Mouse (Mus musculus) testis, postnatal 10 days (tissue): ENCODE data around the gene Tll2.

Source experiments
- DNase-seq: peaks from one replicate; pipeline ENCODE4 v3.0.0; 2021; ENCODE audit warnings: low spot score

Tll2 gene

GRCm38 (mm10) chr19:41206811-41207344, at the start of gene Tll2:
TSS of gene Tll2 (minus strand) at chr19:41206835.
- DNase-seq = peak; percentile 67

DNA sequence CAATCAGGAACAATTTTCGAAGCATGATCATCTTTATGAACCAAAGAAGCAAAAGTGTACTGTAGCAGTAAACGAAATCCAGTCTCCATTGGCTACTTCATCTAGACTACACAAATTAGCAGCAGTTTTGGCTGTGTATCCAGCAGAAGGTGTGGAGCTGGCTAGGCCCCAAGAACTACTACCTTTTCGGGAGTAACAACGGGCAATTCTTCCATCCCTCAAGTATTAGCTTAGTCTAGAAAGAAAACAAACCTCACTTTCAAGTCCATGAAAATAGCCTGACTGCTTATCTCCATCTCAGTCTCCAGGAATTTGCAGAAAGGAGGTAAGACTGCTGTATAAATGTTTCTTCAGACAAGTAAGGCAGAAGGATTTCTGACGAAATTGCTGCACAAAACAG, 47.9 kb upstream of the Tll2 start:
- DNase-seq = no peak

- DNase-seq = no peak
Measured at GRCm38 (mm10) chr19:41248968-41249367, 42.3 kb upstream of the Tll2 start.

GRCm38 (mm10) chr19:41248271-41248670, 41.6 kb upstream of the Tll2 start:
- DNase-seq = no peak

- DNase-seq = no peak
Measured at GRCm38 (mm10) chr19:41246271-41246670, 39.6 kb upstream of the Tll2 start.

- DNase-seq = peak; percentile 73
Measured at GRCm38 (mm10) chr19:41244581-41244980, 37.9 kb upstream of the Tll2 start.

DNA sequence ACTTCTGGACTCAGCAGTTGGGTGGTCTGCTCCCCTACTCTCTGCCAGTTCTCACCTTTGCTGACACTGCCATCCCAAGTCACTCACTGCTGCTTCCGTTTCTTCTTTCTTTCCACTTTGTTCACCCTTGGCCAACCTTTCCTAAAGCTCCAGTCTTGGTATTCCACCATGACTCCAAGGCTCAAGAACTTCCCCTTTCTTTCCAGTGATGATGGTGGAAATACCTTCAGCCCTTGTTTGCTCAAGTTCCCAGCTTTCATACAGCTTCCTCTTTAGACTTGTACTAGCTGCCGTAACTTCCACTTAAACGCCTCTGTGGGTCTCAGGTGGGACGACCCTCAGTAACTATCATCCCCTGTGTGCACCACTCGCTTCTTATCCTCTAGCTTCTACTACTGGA, 35.4 kb upstream of the Tll2 start:
- DNase-seq = no peak

DNA sequence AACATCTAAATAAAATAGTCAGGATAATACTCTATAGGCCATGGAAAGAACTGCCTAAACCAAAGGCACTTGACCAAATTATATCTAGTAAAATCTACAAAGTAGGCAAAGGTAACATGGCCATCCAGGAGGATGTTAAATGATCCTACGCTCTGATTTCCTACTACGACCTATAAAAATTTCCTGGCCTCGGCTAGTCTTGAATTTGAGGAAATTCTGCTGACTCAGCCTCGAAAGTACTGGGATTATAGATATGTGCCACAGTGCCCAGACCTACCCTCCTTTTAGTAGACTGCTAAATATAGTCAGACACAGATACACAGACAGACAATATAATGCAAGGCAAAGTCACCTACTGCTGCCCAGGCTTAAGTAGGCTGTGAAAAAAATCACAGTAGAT, 27.1 kb upstream of the Tll2 start:
- DNase-seq = no peak

GRCm38 (mm10) chr19:41208326-41208725, 1.7 kb upstream of the Tll2 start:
- DNase-seq = no peak

DNA sequence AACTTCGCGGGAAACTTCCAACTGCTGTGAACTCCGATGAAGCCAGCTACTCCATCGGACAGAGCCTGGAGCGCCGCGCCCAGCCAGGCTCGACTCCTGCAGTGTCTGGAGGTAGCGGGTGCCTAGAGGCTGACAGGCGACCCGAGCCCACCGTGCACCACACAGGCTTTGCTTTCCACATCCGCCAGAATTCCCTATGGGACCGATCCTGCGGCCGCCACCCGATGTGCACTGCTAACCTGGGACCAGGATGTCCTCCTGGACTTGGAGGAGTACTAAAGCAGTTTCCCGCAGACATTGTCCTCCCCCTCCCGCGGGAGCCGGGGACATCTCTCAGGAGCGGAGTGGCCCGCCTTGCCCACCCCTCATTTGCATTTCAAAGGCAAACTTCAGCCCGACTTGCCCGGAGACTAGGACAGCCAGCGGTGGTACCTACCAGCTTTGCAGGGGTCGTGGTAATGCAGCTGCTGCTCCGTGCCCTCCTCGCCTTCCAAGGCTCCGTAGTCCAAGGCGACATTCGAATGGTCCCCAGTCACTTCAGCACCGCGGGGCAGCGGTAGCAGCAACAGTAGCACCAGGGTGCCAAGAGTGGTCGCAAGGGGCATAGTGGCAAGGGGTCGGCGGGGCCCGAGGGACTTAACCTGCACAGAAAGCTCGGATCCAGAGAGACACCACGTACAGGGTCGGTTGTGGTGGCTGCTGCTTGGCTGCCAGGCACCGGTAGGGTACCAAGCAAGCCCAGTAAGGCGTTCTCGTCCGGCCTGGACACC, 409 bp downstream of the Tll2 start:
- no peak for DNase-seq

DNA sequence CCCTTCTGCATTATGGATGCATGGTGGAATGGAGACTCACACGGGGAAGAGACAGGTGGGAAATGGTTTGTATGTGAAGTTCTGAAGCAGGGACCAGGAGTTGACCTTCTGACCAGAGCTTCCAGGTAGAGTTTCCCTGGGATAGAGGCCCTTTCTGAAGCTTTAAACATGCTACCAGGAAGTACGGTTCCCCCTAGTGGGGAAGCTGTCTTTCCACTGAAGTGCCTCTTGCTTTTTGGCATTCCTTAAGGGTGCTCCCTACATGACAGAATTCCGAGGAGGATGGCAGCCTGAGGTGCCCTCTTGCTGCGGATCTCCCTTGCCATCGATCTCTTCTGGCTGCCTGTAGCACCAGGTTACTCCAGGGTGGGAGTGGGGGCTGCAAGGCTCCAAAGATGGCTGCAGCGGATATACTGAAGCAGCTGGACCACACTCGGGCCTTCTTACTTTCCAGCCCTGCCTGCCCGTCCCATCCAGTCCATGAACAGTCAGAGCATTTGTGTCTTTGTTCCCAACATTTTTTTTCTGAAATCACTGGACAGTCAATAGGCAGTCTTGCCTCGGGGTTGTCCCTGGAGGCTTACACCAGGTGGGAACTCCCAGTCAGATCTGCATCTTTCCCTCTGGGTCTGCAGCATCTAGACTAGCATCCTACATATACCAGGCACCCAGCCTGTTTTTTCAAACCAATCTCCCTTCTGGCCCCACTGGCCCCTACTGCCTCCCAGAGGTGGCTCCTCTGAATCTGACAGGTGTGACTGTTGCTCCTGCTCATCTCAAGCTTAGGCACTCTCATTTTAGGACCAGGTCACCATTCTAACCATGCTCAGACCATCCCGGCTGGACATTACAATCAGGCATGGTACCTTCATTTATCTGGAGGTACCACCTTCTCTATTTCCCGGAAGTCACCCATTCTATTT, 2.2 kb downstream of the Tll2 start:
- DNase-seq = no peak

DNA sequence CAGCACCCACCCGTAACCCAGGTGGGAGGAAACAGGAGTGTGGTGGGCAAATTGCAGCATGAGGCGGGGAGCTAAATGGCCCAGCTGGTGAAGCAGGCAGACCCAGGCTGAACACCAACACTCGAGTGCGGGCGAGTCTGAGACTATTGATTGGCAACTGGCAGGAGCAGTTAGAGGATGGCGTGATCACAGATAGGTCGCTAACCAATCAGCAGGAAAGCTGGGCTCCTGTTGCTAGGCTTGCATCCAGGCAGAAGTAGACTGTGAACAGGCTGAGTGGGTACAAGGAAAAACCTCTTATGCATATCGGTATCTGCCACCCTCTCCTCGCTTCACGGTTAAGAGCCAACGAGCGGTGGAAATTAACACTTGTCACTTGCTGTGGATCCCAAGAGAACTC, 9.0 kb downstream of the Tll2 start:
- no peak for DNase-seq

- DNase-seq = peak; percentile 28
Measured at GRCm38 (mm10) chr19:41193379-41193778, 13.3 kb downstream of the Tll2 start.

GRCm38 (mm10) chr19:41192953-41193352, 13.7 kb downstream of the Tll2 start:
- peak; percentile 22 for DNase-seq

DNA sequence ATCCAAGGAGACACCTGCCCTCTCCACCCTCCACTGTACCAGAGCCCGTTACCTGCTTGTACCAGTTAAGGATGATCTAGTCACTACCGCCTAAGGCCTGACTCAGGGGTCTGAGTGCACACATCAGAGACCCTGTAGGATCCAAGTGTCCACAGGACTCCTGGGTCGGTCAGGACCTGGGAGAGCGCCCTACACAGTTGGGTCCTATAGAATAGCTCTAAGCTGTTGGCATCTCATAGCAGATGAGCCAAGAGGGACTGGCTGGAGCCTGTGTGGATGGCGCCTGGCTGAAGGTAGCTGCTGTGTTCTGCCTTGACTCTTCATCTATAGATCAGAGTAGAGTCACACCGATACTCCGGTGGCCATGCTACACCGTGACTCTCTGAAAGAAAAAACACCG, 14.9 kb downstream of the Tll2 start:
- peak; percentile 49 for DNase-seq

GRCm38 (mm10) chr19:41190876-41191434, 15.7 kb downstream of the Tll2 start:
- peak; percentile 17 for DNase-seq

DNA sequence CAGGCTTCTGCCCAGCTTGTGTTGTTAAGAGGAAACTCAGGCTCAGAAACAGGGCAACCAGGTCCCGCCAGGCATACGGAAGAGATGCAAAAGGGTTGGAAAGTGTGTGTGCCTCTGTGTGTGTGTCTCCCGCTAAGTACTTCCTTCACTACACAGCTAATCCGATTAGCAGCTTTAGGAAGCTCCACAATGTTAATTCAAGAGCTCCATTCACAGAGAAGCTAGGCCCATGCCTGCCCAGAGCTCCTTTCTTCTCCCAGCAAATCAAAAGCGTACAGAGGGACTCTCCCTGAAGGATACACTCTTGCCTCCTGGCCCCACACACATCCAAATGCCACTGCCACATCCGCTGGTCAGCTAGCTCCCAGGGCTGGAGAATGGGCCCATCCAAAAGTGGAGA, 29.3 kb downstream of the Tll2 start:
- DNase-seq = no peak

DNA sequence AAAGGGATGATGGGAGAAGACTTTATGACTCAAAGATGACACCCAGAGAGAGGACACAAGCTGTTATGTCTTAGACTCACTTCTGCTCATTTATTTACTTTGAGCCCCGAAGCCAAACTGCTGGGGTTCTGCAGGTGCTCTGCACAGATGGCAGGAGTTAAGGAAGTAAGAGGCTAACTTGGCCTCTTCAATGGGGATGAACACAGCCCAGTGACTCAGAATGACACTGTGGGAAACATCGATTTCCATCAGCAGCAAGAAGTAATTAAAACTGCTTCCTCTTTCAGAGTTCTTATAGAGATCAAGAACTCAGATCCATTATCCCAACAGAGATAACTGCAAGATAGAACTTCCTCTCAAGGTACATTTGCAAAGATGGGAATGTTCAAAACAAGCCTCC, 29.8 kb downstream of the Tll2 start:
- DNase-seq = no peak

DNA sequence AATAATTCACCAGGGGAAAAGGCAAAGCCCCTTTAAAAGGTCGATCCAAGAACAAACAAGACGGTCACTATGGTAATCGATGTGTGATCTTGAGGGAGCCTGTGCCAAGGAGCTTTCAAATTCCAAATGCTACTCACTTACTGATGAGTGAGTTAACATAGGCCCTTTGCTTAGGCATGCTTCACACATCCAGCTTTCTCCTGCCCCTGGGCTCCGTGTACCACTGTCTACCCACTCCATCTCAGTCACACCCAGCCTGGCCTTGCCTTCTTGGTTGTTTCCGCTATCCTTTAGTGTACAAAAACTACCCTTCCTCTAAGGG, 40.8 kb downstream of the Tll2 start:
- DNase-seq = no peak

GRCm38 (mm10) chr19:41165144-41165913, 41.3 kb downstream of the Tll2 start:
- DNase-seq = no peak

GRCm38 (mm10) chr19:41164447-41165095, 42.1 kb downstream of the Tll2 start:
- no peak for DNase-seq
